Mouse (Mus musculus) heart, postnatal 25 days (tissue): ENCODE measurements at regions not wholly inside any gene's neighbourhood (a gene's known extent, or its start where the extent isn't known, plus 50 kb on each side); places are given as distances from the start of the nearest gene placed in this dataset.

Source experiments
- DNase-seq: peaks from one replicate; pipeline ENCODE4 v3.0.0; 2022; ENCODE audit warnings: low spot score
- intact Hi-C: fragments of 180-260 bp; cut with DNase I; formaldehyde crosslinking; loops from one replicate; pipeline ENCODE4 v1.15.1; 2025

DNA sequence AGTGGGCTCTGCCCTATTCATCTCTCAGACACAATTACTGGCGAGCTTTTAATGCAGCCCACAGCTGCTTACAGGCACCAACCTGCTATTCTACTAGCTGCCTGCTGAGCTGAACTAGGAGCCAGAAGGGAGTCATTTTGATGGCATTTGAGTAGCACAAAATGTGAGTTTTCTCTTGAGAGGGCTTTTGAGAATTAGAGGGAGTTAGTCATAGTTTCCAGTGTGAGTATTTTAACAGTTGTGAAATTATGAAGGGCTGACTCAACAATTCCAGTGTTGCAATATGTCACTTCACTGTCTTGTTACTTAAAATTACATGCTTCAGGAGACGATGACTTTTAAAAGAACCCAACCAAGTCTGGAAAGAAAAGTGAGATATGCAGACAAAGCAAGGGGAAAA is 54.4 kb upstream of the Ly86 start:
- intact Hi-C loops = no loop called here
- no peak for DNase-seq

DNA sequence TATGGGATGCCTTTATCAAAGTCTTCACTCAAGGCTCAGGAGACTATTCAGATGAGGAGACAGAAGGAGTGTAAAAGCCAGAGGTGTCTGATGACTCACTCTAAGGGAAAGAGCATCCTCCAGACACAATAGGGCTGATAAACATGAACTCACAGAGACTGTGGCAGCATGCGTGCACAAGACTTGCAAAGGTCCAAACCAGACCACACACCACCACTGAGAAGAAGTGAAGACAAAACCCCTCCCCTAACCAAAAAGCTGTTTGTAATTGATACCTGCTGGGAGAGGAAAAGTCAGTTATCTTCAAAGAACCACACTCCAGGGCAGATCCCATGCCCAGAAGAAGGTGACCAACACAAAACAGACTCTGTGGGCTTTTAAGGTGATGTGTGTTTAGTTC is 56.0 kb upstream of the Ly86 start:
- intact Hi-C loops = no loop called here
- DNase-seq = no peak

GRCm38 (mm10) chr13:37282515-37282914 is 62.5 kb upstream of the Ly86 start:
- intact Hi-C loops = no loop called here
- no peak for DNase-seq

GRCm38 (mm10) chr13:37279078-37279789 is 65.8 kb upstream of the Ly86 start:
- DNase-seq = no peak
- intact Hi-C loops = no loop called here

DNA sequence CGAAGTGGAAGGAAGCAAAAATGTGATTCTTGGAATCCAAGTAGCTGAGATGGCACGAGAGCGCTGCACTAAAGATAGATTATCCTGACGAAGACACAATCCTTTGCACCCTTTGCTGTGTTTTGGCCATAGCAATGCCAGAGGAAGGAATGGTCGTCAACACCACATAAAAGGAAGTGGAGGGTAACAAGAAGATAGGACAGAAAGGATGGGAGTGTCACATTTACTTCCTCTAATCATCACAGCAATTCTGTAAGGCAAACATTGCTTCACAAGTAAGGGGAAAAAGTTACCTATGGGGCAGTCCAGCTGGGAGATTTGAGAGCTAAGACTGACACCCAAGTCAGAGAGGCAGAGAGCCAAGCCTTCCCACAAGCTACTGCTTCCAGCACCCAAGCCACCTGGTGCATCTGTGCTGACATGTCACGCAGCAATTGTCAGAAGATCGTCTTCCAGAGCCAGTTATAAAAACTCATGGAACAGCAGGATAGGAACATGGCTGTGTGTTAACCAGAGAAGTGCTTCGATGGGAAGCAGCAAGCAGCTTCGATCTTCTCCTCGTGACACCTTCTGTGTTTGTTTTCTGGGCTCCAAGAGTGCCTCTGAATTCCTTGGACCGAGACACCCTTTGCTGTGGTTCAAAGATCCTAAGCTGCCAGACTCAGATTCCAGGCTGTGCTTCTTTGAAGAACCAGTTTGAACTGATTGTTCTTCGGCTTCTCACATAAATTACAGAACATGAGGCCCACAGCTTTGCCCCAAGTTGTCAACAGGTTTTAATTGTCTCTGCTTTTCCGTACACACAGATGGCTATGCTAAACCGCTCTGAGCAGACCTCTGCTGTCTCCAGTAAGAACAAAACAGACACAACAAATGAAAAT is 95.2 kb upstream of the Ly86 start:
- intact Hi-C loops = no loop called here
- no peak for DNase-seq

DNA sequence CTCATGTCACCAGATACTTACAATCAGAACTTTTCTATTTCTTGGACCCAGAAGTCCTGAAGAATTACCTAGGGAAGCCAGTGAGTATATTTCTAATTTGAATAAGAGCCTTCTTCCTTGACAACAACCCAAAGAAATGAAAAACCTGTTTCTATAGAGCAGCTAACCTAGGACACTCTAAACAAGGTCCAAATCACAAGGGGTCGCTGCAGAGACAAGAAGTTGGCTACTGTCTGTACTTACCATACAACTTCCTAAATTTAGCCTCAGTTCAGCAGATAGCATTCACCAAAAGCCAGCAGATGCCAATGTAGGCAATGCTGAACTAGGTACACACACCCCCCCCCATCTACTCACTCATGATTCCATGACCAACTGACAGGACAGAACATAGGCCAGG is 96.3 kb upstream of the Ly86 start:
- intact Hi-C loops = no loop called here
- DNase-seq = no peak

- DNase-seq = no peak
Observed at GRCm38 (mm10) chr13:37240048-37240447, 105.0 kb upstream of the Ly86 start.

GRCm38 (mm10) chr13:37237285-37237684 is 107.7 kb upstream of the Ly86 start:
- no peak for DNase-seq
- intact Hi-C loops = no loop called here

More at GRCm38 (mm10) chr13:37240048-37240447, 105.0 kb upstream of the Ly86 start:
- intact Hi-C loops = no loop called here

- no peak for DNase-seq
- intact Hi-C loops = no loop called here
Observed at GRCm38 (mm10) chr13:37225834-37226233, 119.2 kb upstream of the Ly86 start.

GRCm38 (mm10) chr13:37220436-37220835 is 124.6 kb upstream of the Ly86 start:
- DNase-seq = no peak

DNA sequence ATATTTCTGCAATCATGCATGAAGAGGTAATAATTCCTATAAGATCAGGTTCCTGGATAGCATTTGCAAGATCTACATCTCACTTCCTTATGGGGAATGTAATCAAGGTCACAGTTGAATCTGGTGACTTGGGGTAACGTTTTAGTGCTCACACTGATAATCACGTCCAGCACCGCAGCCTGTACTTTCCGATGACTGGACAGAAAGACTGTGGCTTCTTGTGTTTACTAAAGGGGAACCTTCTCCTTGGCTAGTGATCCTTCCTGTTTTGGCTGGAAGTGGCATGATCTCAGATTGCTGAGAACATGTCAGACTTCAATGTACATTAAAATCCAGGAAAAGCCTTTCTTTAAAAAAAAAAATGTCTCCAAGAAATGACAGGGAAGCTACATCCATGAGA is 126.4 kb upstream of the Ly86 start:
- no peak for DNase-seq
- intact Hi-C loops = no loop called here

More at GRCm38 (mm10) chr13:37220436-37220835, 124.6 kb upstream of the Ly86 start:
- intact Hi-C loops = no loop called here

DNA sequence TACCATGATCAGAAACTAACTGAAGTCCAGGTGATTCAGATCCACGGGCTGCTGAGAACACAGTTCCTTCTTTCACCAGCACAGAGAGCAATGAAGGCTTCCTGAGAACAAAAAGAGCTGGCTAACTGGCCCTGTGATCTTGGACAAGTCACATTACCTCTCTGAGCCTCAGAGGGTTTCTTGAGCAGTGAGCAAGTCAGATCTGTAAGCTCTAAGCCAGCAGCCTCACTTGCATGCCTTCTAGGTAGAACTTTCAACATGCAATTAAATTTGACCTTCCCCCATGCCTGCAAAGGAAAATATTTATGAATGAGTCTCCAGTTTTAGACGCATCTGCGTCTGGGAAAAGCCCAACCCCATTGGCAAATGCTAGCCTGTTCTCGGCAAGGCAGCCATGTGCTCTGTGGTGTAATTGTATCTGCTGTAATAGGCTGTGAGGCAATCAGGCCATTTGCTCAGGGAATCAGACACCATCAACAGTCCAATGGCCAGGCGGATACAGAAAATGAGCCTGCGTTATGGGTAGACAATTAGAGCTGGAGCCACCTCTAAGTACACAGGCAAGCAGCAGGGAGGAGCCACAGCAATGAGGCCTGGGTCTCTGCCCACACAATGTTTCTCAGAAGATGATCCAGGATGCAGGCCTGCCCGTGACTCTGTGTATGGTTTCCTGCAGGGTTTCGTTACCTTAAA is 130.3 kb upstream of the Ly86 start:
- intact Hi-C loops = no loop called here
- no peak for DNase-seq

DNA sequence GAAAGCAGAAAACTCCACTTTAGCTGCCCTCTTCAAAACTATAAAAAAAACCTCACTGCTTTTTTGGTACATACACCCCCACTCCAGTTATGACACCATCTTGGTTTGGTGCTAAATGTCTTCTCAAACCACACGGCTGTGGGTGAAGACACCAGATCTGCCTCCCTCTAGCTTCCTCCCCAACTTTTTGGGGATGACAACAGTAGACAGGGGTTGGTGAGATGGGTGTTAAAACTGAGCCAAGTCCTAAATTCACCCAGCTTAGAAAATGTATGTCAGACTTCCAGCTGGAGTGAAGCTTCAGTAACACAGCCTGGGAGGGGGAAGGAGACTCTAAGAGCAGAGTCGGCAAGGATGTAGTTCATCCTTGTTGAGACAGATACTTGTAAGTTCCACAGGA is 147.1 kb upstream of the F13a1 start:
- intact Hi-C loops = no loop called here
- no peak for DNase-seq

DNA sequence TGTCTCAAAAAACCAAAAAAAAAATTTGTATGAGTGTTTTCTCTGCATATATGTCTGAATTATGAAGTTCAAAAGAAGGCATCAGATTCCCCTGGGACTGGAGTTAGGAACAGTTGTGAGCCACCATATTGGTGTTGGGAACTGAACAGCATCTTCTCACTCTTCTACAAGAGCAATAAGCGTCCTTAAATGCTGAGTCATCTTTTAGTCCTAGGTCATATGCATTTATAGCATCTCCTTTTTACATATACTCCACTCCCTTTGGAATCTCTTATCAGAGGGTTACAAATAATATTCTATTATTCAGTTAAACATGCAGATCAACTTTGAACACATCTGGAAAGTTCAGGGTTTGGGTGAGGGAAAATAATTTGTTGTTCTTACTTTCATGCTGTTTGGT is 145.8 kb upstream of the F13a1 start:
- intact Hi-C loops = no loop called here
- DNase-seq = no peak

DNA sequence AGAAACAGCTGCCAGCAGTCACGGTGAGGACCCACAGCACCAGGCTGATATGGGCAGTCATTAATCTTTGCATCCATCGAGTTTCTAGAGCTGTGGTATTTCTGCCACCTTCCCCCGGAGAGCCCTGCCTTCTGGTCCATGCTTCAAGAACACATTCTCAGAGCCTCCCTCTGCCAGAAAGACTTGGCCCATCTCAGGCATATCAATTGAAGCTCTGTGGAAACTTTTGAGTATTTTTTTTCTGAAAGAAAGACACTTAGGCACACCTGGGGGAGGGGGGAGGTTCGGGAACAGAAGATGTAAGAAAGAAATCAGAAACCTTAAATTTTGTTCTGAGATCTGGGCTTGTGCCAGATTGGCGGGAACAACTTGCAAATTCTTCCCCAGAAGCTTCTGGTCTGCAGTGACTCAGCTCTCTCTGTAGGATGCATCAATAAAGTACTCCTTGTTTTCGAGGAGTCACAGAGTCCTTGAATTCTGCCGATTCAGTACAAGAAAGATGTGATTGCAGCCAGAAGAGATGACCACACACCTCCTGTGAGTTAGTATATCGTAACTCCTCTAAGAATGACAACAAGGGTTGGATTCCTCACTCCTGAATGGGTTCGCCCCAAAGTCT is 131.2 kb upstream of the F13a1 start:
- intact Hi-C loops = no loop called here
- no peak for DNase-seq

GRCm38 (mm10) chr13:37176526-37176925 is 126.5 kb upstream of the F13a1 start:
- no peak for DNase-seq
- intact Hi-C loops = no loop called here

GRCm38 (mm10) chr13:37175997-37176396 is 126.0 kb upstream of the F13a1 start:
- intact Hi-C loops = no loop called here
- no peak for DNase-seq

GRCm38 (mm10) chr13:37158831-37159522 is 108.9 kb upstream of the F13a1 start:
- intact Hi-C loops = no loop called here

GRCm38 (mm10) chr13:37157808-37158207 is 107.8 kb upstream of the F13a1 start:
- no peak for DNase-seq
- intact Hi-C loops = no loop called here

More at GRCm38 (mm10) chr13:37158831-37159522, 108.9 kb upstream of the F13a1 start:
- DNase-seq = no peak
